In genomic region chr2:88093866-88094265, GRCm38 (mm10) we compare ENCODE assay signal across 27 mouse cellular contexts. TPM values are rescaled to one million over a fixed set of nuclear protein-coding genes. Genes with fewer than 3 reads are reported as not detected.
"Had no signal": no experiment of that assay in that cellular context is flagged by ENCODE, and none has a peak within 500 bp of the region (broad histone marks: within the 10 kb centered on the region; RNA-seq: fewer than 3 reads in every experiment).

Olfr1164 (minus strand) TSS chr2:88093966.

- ATAC-seq: liver, embryonic 12.5 days; liver, postnatal 0 days; lung, postnatal 0 days; midbrain, embryonic 13.5 days; midbrain, embryonic 15.5 days; midbrain, embryonic 16.5 days had no signal

- DNase-seq: left cerebral cortex, postnatal 4 days; liver; liver, embryonic 13.5 days; liver, postnatal 0 days; lung, adult 18-20 months; lung, adult 2 months; lung, embryonic 14.5 days; lung, postnatal 10 days; lung, postnatal 14 days; lung, postnatal 36 days; lung, postnatal 4 days; midbrain, embryonic 14.5 days had no signal

RNA-seq across cellular contexts. Expression of gene Olfr1164, which starts in this region (rescaled TPM):
- total RNA-seq: left cerebral cortex, postnatal 10 days; left cerebral cortex, postnatal 14 days; left cerebral cortex, postnatal 25 days; left cerebral cortex, postnatal 36 days; left cerebral cortex, postnatal 4 days; liver, adult 2 months; megakaryocyte progenitor cell, adult 5-6 weeks; megakaryocyte, adult 5-6 weeks; megakaryocyte-erythroid progenitor cell, adult 5-6 weeks; midbrain, postnatal 0 days; monocyte, adult 5-6 weeks had no signal
